Mouse (Mus musculus) midbrain, embryonic 13.5 days (tissue): ENCODE measurements at regions not wholly inside any gene's neighbourhood (a gene's known extent, or its start where the extent isn't known, plus 50 kb on each side); places are given as distances from the start of the nearest gene placed in this dataset.
"Not testable (repeated sequence)": the region's sequence is repeated elsewhere in the genome, so short reads cannot be mapped to it uniquely, and the experiment has no call there.

Source experiments
- ATAC-seq: fragments of 200-750 bp; cut with Nextera tagmentation; 2 replicates; pipeline ENCODE4 v1.8.0; 2017; ENCODE audit warnings: mild to moderate bottlenecking, moderate TSS enrichment, moderate library complexity
- H3K27ac ChIP-seq: fragments of 300-500 bp; sonication (generic); 2 replicates; pipeline ENCODE4 v1.5.1; 2015; ENCODE audit warnings: inconsistent platforms, mild to moderate bottlenecking, moderate library complexity
- H3K27me3 ChIP-seq: fragments of 300-500 bp; sonication (generic); 2 replicates; pipeline ENCODE4 v1.6.1; 2015; ENCODE audit warnings: mild to moderate bottlenecking, inconsistent platforms
- H3K36me3 ChIP-seq: fragments of 300-500 bp; sonication (generic); 2 replicates; pipeline ENCODE4 v1.6.1; 2015; ENCODE audit warnings: mild to moderate bottlenecking, inconsistent platforms
- H3K4me1 ChIP-seq: fragments of 300-500 bp; sonication (generic); replicated peaks from 2 replicates; pipeline ENCODE4 v1.6.1; 2015; ENCODE audit warnings: inconsistent platforms
- H3K4me2 ChIP-seq: fragments of 300-500 bp; sonication (generic); replicated peaks from 2 replicates; pipeline ENCODE4 v1.6.1; 2015; ENCODE audit warnings: moderate library complexity, mild to moderate bottlenecking, inconsistent platforms
- H3K4me3 ChIP-seq: fragments of 300-500 bp; sonication (generic); replicated peaks from 2 replicates; pipeline ENCODE4 v1.5.1; 2015; ENCODE audit warnings: mild to moderate bottlenecking, inconsistent platforms
- H3K9ac ChIP-seq: fragments of 300-500 bp; sonication (generic); replicated peaks from 2 replicates; pipeline ENCODE4 v1.6.1; 2015; ENCODE audit warnings: mild to moderate bottlenecking, inconsistent platforms
- H3K9me3 ChIP-seq: fragments of 300-500 bp; sonication (generic); 2 replicates; pipeline ENCODE4 v1.6.1; 2016; ENCODE audit warnings: mild to moderate bottlenecking, inconsistent platforms
- WGBS: fragments of 180-500 bp; shearing (Covaris S2); methylation state at CpG from one replicate; pipeline ENCODE4 v1.1.7; 2015; 5-methylcytosine and 5-hydroxymethylcytosine counted together

- Histone ChIP-seq H3K9ac (no peak overlapping the region), H3K36me3 (no peaks in the 10 kb centered on the region), H3K4me2 (no peak overlapping the region), H3K9me3 (no peaks in the 10 kb centered on the region), H3K27me3 (no peaks in the 10 kb centered on the region), H3K27ac (no peak overlapping the region), H3K4me1 (0 out of 2 replicates have a peak, but pooled peaks cover 6% of the 10 kb centered on the region), H3K4me3 (no peak overlapping the region)
- WGBS = 69% methylated on average over 2 of the region's 2 CpGs
- 0 out of 2 replicates have a peak, but pooled peaks have one; percentile 50 for ATAC-seq
Measured at GRCm38 (mm10) chr15:3755636-3756035, 172.3 kb upstream of the Ghr start.

GRCm38 (mm10) chr15:3748072-3748471 is 164.8 kb upstream of the Ghr start:
- not testable (repeated sequence) for H3K27me3 ChIP-seq, H3K9ac ChIP-seq, H3K4me3 ChIP-seq, H3K9me3 ChIP-seq, ATAC-seq, H3K4me1 ChIP-seq, H3K27ac ChIP-seq, H3K36me3 ChIP-seq, H3K4me2 ChIP-seq
- WGBS = 66% methylated on average over 9 of the region's 9 CpGs

- H3K9me3 ChIP-seq = no peaks in the 10 kb centered on the region
- 90% methylated on average over 5 of the region's 5 CpGs for WGBS
- ATAC-seq = no peak
- H3K36me3 ChIP-seq = no peaks in the 10 kb centered on the region
- H3K4me3 ChIP-seq = no peak overlapping the region
- no peak overlapping the region for H3K27ac ChIP-seq
- no peak overlapping the region for H3K4me2 ChIP-seq
- no peaks in the 10 kb centered on the region for H3K27me3 ChIP-seq
- H3K4me1 ChIP-seq = no peaks in the 10 kb centered on the region
- H3K9ac ChIP-seq = no peak overlapping the region
Measured at GRCm38 (mm10) chr15:3743168-3743814, 160.0 kb upstream of the Ghr start.

- no peak for ATAC-seq
- Histone ChIP-seq H3K36me3 (no peaks in the 10 kb centered on the region), H3K27ac (no peak overlapping the region), H3K4me1 (no peaks in the 10 kb centered on the region), H3K9me3 (no peaks in the 10 kb centered on the region), H3K4me3 (no peak overlapping the region), H3K4me2 (no peak overlapping the region), H3K27me3 (no peaks in the 10 kb centered on the region), H3K9ac (no peak overlapping the region)
- WGBS = 86% methylated on average over 7 of the region's 7 CpGs
Measured at GRCm38 (mm10) chr15:3742191-3742590, 158.9 kb upstream of the Ghr start.

- Histone ChIP-seq H3K4me2 (no peak overlapping the region), H3K9me3 (0 out of 2 replicates have a peak, but pooled peaks cover 3% of the 10 kb centered on the region), H3K9ac (no peak overlapping the region), H3K27ac (no peak overlapping the region), H3K4me1 (no peaks in the 10 kb centered on the region), H3K27me3 (no peaks in the 10 kb centered on the region), H3K4me3 (no peak overlapping the region), H3K36me3 (no peaks in the 10 kb centered on the region)
- 91% methylated on average over 3 of the region's 3 CpGs for WGBS
- ATAC-seq = no peak
Measured at GRCm38 (mm10) chr15:3725214-3725613, 141.9 kb upstream of the Ghr start.

GRCm38 (mm10) chr15:3720668-3721340 is 137.5 kb upstream of the Ghr start:
- Histone ChIP-seq H3K36me3 (no peaks in the 10 kb centered on the region), H3K4me1 (no peaks in the 10 kb centered on the region), H3K9ac (no peak overlapping the region), H3K27me3 (no peaks in the 10 kb centered on the region), H3K4me2 (no peak overlapping the region), H3K4me3 (no peak overlapping the region), H3K27ac (no peak overlapping the region), H3K9me3 (0 out of 2 replicates have a peak, but pooled peaks cover 3% of the 10 kb centered on the region)
- ATAC-seq = no peak
- WGBS = 73% methylated on average over 6 of the region's 6 CpGs

- no peak for ATAC-seq
- H3K27ac ChIP-seq = no peak overlapping the region
- H3K4me3 ChIP-seq = no peak overlapping the region
- H3K9me3 ChIP-seq = no peaks in the 10 kb centered on the region
- H3K4me2 ChIP-seq = no peak overlapping the region
- H3K4me1 ChIP-seq = no peaks in the 10 kb centered on the region
- no peaks in the 10 kb centered on the region for H3K36me3 ChIP-seq
- no peaks in the 10 kb centered on the region for H3K27me3 ChIP-seq
- 85% methylated on average over 1 of the region's 1 CpGs for WGBS
- no peak overlapping the region for H3K9ac ChIP-seq
Measured at GRCm38 (mm10) chr15:3711764-3712163, 128.5 kb upstream of the Ghr start.

- no peak for ATAC-seq
- no peaks in the 10 kb centered on the region for H3K27me3 ChIP-seq
- H3K9ac ChIP-seq = no peak overlapping the region
- H3K4me3 ChIP-seq = no peak overlapping the region
- no peak overlapping the region for H3K27ac ChIP-seq
- no peaks in the 10 kb centered on the region for H3K36me3 ChIP-seq
- 85% methylated on average over 11 of the region's 11 CpGs for WGBS
- no peaks in the 10 kb centered on the region for H3K9me3 ChIP-seq
- no peaks in the 10 kb centered on the region for H3K4me1 ChIP-seq
- H3K4me2 ChIP-seq = no peak overlapping the region
Measured at GRCm38 (mm10) chr15:3707089-3708078, 124.1 kb upstream of the Ghr start.

- Histone ChIP-seq H3K4me3 (no peak overlapping the region), H3K27me3 (no peaks in the 10 kb centered on the region), H3K36me3 (no peaks in the 10 kb centered on the region), H3K9ac (no peak overlapping the region), H3K4me2 (no peak overlapping the region), H3K27ac (no peak overlapping the region), H3K9me3 (no peaks in the 10 kb centered on the region), H3K4me1 (no peaks in the 10 kb centered on the region)
- 86% methylated on average over 4 of the region's 4 CpGs for WGBS
- no peak for ATAC-seq
Measured at GRCm38 (mm10) chr15:3699234-3699814, 116.0 kb upstream of the Ghr start.

- H3K27ac ChIP-seq = no peak overlapping the region
- WGBS = 71% methylated on average over 1 of the region's 1 CpGs
- H3K4me3 ChIP-seq = no peak overlapping the region
- H3K9ac ChIP-seq = no peak overlapping the region
- no peak overlapping the region for H3K4me2 ChIP-seq
- ATAC-seq = no peak
- no peaks in the 10 kb centered on the region for H3K4me1 ChIP-seq
- H3K36me3 ChIP-seq = no peaks in the 10 kb centered on the region
- no peaks in the 10 kb centered on the region for H3K9me3 ChIP-seq
- no peaks in the 10 kb centered on the region for H3K27me3 ChIP-seq
Measured at GRCm38 (mm10) chr15:3685254-3685653, 102.0 kb upstream of the Ghr start.

GRCm38 (mm10) chr15:3677026-3677425 is 93.7 kb upstream of the Ghr start:
- H3K9me3 ChIP-seq, H3K27ac ChIP-seq, H3K9ac ChIP-seq, ATAC-seq, H3K36me3 ChIP-seq, H3K4me2 ChIP-seq, H3K27me3 ChIP-seq, H3K4me1 ChIP-seq, H3K4me3 ChIP-seq: not testable (repeated sequence)
- WGBS = 15% methylated on average over 4 of the region's 4 CpGs

- 89% methylated on average over 2 of the region's 2 CpGs for WGBS
- ATAC-seq = no peak
- no peaks in the 10 kb centered on the region for H3K27me3 ChIP-seq
- H3K27ac ChIP-seq = no peak overlapping the region
- H3K4me1 ChIP-seq = no peaks in the 10 kb centered on the region
- H3K4me3 ChIP-seq = no peak overlapping the region
- H3K9me3 ChIP-seq = no peaks in the 10 kb centered on the region
- H3K36me3 ChIP-seq = no peaks in the 10 kb centered on the region
- H3K9ac ChIP-seq = no peak overlapping the region
- no peak overlapping the region for H3K4me2 ChIP-seq
Measured at GRCm38 (mm10) chr15:3672586-3672985, 89.3 kb upstream of the Ghr start.
